Mouse (Mus musculus) cerebellum, adult 2 months (tissue): ENCODE results near the gene Psmc1. TPM values are rescaled to one million over a fixed set of nuclear protein-coding genes. Genes with fewer than 3 reads are reported as not detected.

Experiments
- DNase-seq, 2 experiments: peaks; one replicate each; pipeline ENCODE4 v3.0.0; 2021
- H3K27ac ChIP-seq: fragments of 200-500 bp; 2 replicates; pipeline ENCODE4 v1.5.1; 2012; ENCODE audit warnings: low read length, control low read depth, inconsistent platforms; ENCODE audit not compliant: insufficient read depth
- H3K27me3 ChIP-seq: fragments of 200-500 bp; 2 replicates; pipeline ENCODE4 v1.6.1; 2012; ENCODE audit warnings: inconsistent platforms, mild to moderate bottlenecking, low read length, moderate library complexity; ENCODE audit not compliant: control insufficient read depth, insufficient read depth
- H3K4me1 ChIP-seq: fragments of 200-500 bp; 2 replicates; pipeline ENCODE4 v1.6.1; 2011; ENCODE audit warnings: low read length; ENCODE audit not compliant: control insufficient read depth, insufficient read depth
- H3K4me3 ChIP-seq: fragments of 200-500 bp; replicated peaks from 2 replicates; pipeline ENCODE3; 2011; ENCODE audit warnings: mild to moderate bottlenecking, low read depth, low read length, control low read depth; ENCODE audit not compliant: insufficient read depth
- CTCF ChIP-seq: fragments of 200-500 bp; IDR thresholded peaks from 2 replicates; pipeline ENCODE4 v1.5.1; 2011; ENCODE audit warnings: low read depth, mild to moderate bottlenecking, control low read depth, low read length, moderate library complexity, borderline replicate concordance; ENCODE audit not compliant: insufficient read depth
- POLR2A ChIP-seq: fragments of 200-500 bp; IDR thresholded peaks from 2 replicates; pipeline ENCODE4 v1.6.1; 2011; ENCODE audit warnings: low read length, control low read depth, borderline replicate concordance; ENCODE audit not compliant: insufficient read depth
- WGBS: fragments of 180-500 bp; shearing (Covaris S2); methylation state at CpG from one replicate; pipeline ENCODE4 v1.1.7; 2018; 5-methylcytosine and 5-hydroxymethylcytosine counted together
- polyA plus RNA-seq: library from polyadenylated mRNA; depleted of rRNA; stranded (reverse); fragments of >200 nt; gene quantifications from 2 replicates; pipeline ENCODE4 v1.2.3, GENCODE M21; 2012

The Psmc1 gene
- polyA plus RNA-seq, 1 experiment, result 177 TPM

GRCm38 (mm10) chr12:100126968-100127865 lies 17.3 kb downstream of the Psmc1 start:
- DNase-seq, result no peak
- Histone ChIP-seq H3K27ac (no peak overlapping the region), H3K27me3 (no peaks in the 10 kb centered on the region), H3K4me1 (peaks cover 38% of the 10 kb centered on the region), H3K4me3 (no peak overlapping the region)
- TF ChIP-seq POLR2A (no peak), CTCF (no peak)
- 91% methylated on average over 17 of the region's 17 CpGs for WGBS

DNA sequence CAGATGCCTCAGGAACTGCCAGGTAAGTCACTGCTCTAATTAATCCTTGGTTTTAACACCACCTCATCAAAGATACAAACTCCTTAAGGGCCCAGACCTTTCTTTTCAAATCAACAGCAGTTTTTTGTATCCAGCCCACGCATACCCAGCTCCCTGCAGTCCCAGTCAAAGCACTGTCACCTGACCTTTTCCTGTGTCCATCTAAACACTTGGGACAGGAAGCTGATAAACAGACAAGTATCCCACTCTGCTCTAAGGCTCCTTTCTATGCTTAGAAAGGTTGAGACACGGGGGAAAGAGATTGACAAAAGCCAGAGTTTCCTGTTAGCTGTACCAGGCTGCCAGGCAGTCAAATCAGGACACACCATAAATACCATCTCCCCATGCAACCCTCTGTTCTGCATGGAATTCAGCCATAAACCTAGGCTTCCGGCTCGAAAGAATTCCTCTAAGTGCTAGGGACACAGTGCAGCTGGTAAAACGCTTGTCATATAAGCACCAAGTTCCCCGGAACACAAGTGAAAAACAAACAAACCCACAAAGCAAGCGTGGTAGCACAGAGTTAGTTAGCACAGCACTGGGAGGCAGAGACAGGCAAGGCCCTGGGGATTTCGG lies 18.0 kb downstream of the Psmc1 start:
- Histone ChIP-seq H3K4me3 (no peak overlapping the region), H3K27me3 (no peaks in the 10 kb centered on the region), H3K4me1 (peaks cover 35% of the 10 kb centered on the region), H3K27ac (peak overlapping the region; percentile 47)
- no peak for TF ChIP-seq POLR2A
- TF ChIP-seq CTCF, result no peak
- DNase-seq, result peak in 1 of 2 experiments; percentile 48
- 36% methylated on average over 8 of the region's 8 CpGs for WGBS

- 80% methylated on average over 6 of the region's 6 CpGs for WGBS
- Histone ChIP-seq H3K4me3 (no peak overlapping the region), H3K27me3 (no peaks in the 10 kb centered on the region), H3K4me1 (peaks cover 30% of the 10 kb centered on the region), H3K27ac (peak overlapping the region; percentile 47; the same call in 1 of the 2 replicates)
- TF ChIP-seq CTCF (no peak), POLR2A (no peak)
- no peak for DNase-seq
These were observed 18.6 kb downstream of the Psmc1 start for GRCm38 (mm10) chr12:100128522-100128921.

DNA sequence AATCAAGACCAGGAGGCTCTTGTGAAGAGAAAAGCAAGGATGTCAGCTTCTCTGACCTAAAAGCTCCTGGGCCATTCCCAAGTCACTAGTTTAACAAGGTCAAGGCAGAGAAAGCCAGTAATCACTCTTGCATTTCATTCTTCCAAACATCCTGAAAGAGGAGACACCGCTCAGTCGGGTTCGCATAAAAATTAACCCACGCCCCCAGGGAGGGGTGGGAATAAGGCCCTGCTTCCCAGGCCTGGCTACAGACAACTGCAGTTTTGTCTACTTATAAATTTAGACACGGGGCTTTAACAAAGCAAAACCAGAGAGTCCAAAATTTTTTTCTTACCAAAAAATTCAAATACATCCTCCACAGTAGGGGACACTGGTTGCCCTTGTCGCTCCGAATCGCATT lies 19.0 kb downstream of the Psmc1 start:
- 93% methylated on average over 8 of the region's 8 CpGs for WGBS
- TF ChIP-seq POLR2A (no peak), CTCF (no peak)
- H3K27me3 ChIP-seq, result no peaks in the 10 kb centered on the region
- H3K4me3 ChIP-seq, result no peak overlapping the region
- DNase-seq, result no peak
- H3K27ac ChIP-seq, result no peak overlapping the region
- H3K4me1 ChIP-seq, result peaks cover 26% of the 10 kb centered on the region

DNA sequence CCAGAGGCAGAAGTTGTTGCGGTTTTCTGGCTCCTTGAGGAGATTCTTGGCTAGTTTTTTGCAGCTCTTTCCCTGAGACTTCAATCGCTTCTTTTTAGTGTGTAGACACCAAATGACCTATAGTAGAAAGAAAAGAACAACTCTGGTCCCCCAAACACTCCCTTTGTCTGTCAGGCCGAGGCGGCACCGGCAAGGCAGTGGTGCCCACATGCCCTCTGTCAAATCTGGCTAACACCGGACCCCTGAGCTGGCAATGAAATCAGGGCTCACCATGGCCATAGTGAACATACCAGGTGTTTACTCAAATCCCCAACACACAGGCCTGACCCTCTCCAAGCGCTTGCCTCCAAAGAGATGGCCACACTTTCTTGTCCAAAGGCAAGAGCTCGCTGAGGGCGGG lies 21.2 kb downstream of the Psmc1 start:
- DNase-seq, result no peak
- no peak overlapping the region for H3K27ac ChIP-seq
- WGBS, result 82% methylated on average over 9 of the region's 9 CpGs

GRCm38 (mm10) chr12:100131655-100132054 lies 21.7 kb downstream of the Psmc1 start:
- TF ChIP-seq CTCF, result peak; percentile 79
- no peak for TF ChIP-seq POLR2A
- peak; percentile 67 to 80 for DNase-seq
- no peaks in the 10 kb centered on the region for H3K27me3 ChIP-seq
- no peak overlapping the region for H3K27ac ChIP-seq
- no peak overlapping the region for H3K4me3 ChIP-seq
- peaks cover 21% of the 10 kb centered on the region for H3K4me1 ChIP-seq
- 8% methylated on average over 8 of the region's 8 CpGs for WGBS

More for the DNA sequence above, 21.2 kb downstream of the Psmc1 start:
- Histone ChIP-seq H3K27me3 (no peaks in the 10 kb centered on the region), H3K4me3 (no peak overlapping the region), H3K4me1 (peaks cover 21% of the 10 kb centered on the region)
- TF ChIP-seq CTCF (no peak), POLR2A (no peak)

DNA sequence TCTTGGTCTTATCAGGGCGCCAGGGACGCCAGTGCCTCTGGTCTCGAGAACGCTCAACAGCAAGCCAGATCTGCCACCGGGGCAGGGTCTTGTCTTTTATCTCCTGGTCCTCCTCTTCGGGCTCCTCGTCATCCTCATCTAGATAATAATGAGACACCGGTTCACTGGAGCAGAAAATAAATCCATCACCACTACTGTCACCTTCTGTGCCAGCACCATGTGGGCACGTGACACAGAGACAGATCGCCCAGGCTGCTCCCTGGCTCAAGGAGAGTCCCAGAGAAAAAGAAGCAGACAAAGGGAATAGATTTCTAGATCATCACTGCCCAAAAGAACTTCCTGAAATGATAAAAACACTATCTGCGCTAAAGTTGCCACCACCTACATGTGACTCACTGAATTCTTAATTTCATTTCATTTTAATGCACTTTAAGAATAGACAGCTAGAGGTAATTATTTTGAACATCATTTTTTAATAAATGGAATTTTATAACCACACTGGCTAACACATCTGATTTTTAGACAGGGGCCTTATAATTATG lies 24.5 kb downstream of the Psmc1 start:
- TF ChIP-seq CTCF (no peak), POLR2A (no peak)
- peak in 1 of 2 experiments; percentile 56 for DNase-seq
- H3K27ac ChIP-seq, result no peak overlapping the region
- H3K4me1 ChIP-seq, result peaks cover 11% of the 10 kb centered on the region
- 36% methylated on average over 11 of the region's 11 CpGs for WGBS
- H3K4me3 ChIP-seq, result no peak overlapping the region
- no peaks in the 10 kb centered on the region for H3K27me3 ChIP-seq

DNA sequence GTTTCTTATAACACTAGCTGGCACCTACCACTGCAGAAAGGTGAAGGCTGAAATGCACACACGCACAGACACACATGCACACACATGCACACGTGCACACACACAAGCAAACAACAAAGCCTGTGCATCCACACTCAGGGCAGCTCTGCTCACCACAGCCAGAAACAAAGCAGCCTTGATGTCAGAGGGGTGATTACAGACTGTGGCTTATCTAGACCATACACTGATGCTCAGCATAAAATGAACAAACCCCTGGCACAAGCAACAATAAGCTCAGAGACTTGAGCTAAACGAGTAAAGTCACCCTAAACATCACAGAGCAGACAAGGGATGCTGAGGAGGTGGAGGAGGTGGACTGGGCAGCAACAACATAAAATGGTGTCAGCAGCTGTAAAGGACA lies 25.2 kb downstream of the Psmc1 start:
- 73% methylated on average over 3 of the region's 3 CpGs for WGBS
- no peaks in the 10 kb centered on the region for H3K27me3 ChIP-seq
- no peak overlapping the region for H3K27ac ChIP-seq
- no peak overlapping the region for H3K4me3 ChIP-seq
- no peak for DNase-seq
- TF ChIP-seq POLR2A (no peak), CTCF (no peak)
- H3K4me1 ChIP-seq, result peaks cover 11% of the 10 kb centered on the region
